Mouse (Mus musculus): ENCODE results near the gene 4930562C15Rik. TPM values are rescaled to one million over a fixed set of nuclear protein-coding genes. Genes with fewer than 3 reads are reported as not detected.
A peak's percentile ranks its signal among the peaks of the same experiment; 100 is the strongest.

Gene 4930562C15Rik
- total RNA-seq, 2 experiments from 2014 or later = not detected

DNA sequence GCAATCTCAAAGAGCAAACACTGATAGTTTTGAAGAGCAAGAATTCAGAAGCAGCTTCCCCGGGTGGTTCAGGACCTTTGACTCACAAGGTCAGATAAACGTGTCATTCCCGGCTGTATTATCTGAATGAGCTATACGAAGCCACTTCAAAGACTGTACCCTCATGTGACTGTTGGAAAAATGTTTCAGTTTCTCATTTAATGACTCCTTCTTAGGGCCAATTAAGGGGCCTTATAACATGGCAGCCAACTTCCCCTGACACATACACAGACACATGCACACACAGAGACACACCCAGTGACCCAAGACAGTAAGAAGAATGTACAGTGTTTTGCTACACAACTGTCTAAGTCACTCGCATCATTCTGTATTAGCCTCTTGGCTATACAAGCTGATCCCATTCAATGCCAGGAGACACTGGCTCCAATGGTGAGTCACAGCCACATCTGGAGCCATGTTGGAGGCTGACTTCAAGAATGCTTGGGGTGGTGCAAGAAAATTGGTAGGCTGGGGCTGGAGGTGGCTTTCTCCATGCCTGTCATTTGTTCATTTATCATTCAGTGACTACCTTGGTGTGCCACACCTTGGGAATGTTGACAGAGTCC is 19.9 kb downstream of the 4930562C15Rik start:
- DNase-seq = no peak
- intact Hi-C loops (cut with DNase I) = no loop called here

DNA sequence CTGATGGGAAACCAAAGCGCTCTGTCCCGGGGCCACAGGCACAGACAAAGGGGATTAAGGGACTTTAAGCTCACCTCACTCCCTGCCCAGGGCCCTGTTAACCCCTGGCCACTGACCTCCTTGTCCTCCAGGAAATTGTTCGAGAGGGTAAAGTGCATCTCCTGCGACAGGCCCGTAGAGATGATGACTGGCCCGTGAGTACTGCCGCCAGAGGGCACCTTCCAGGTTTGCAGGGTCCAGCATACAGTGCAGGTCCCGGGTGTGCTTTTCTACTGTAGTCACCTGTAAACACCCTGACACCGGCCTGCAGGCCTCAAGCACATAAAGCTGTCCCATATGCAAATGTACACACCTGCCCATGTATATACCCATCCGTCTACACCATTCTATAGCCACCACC is 26.2 kb downstream of the 4930562C15Rik start:
- intact Hi-C loops (cut with DNase I) = no loop called here
- DNase-seq = no peak

DNA sequence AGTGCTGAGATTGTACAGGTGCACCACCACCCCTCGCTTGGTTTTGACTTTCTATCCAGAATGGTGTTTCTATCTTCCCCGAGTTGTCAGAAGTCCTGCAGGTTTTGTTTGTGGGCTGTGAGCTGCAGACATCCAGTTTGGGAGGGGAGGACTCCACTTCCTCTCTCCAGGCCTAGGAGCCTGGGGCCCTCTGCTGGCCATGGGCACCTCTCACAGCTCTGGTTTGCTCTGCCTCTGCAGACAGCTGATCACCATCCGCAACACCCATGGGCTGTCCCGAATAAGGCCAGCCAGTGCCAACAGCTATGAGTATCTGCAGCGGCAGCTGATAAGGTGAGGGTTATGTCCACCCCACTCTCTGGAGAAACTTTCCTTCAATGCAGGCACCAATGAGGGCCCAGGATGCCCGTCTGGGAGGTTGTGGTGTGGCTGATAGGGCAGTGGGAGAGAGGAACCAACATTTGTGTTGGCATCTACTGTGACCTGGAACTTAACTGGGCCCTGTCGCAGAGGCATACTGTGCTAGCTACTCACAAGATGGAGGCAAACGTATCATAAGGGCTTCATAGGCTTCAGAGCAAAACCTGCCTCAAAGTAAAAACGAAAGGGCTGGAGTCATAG is 27.8 kb downstream of the 4930562C15Rik start:
- DNase-seq = peak; percentile 59
- intact Hi-C loops (cut with DNase I) = no loop called here

DNA sequence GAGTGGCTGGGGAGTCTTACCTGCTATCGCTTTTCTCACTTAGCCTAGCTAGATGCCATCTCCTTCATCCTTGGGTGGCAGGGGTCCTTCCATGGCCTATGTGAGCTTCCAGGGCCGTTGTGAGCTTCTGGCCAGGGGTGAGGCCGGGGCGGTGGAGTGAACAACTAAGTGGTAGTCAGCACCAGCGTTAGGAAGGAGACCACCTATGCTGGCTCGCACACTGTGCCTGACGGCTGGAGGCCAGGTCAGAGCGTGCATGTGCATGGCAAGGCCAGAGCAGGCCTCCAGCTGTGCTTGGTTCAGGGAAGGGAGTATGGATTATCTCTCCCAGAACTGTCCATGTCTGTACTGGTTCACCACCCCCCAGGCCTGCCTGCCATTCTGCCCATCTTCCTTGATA is 28.5 kb downstream of the 4930562C15Rik start:
- no peak for DNase-seq
- intact Hi-C loops (cut with DNase I) = no loop called here

DNA sequence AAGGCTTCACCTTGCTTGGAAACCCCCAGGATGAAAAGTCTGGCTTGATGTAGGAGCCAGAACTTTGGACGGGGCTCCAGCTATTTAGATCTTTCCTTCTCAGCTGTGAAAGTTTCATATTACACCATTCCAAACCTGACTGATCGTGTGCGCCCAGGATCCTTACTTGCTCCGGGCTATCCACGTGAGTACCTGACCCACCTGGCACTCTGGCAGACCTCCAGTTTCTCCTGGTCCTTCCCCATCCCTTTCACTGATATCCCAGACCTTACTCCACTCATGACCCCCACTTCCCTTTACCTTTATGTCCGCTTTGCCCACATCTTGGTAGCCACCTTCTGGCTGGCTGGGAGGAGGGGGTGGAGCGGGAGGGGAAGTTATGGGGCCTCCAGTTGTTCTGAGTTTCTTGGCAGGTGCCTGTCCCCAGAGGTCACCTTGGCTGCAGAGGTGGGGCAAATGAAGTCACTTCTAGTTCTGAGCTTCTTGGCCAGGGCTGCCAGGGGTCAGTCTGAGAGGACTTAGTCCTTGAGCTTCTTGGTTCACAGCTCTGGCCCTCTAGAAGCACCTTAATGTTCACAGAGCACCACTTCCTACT is 31.0 kb downstream of the 4930562C15Rik start:
- DNase-seq = no peak
- intact Hi-C loops (cut with DNase I) = no loop called here

DNA sequence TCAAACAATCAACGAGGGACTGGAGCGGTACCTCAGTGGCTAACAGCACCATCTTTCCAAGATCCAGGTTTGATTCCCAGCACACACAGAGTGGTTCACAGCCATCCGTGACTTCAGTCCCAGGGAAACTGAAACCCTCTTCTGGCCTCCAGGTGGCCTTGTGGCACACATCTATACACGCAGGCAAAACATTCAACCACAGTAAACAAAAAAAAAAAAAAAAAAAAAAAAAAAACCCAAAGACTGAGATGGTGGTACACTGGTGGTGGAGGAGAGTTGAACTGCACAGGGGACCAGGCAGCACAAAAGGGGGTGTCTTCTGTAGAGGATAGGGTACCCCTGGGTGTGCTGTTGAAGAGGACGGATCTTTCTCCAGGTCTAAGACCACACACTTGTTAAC is 35.3 kb downstream of the 4930562C15Rik start:
- no peak for DNase-seq
- intact Hi-C loops (cut with DNase I) = no loop called here

DNA sequence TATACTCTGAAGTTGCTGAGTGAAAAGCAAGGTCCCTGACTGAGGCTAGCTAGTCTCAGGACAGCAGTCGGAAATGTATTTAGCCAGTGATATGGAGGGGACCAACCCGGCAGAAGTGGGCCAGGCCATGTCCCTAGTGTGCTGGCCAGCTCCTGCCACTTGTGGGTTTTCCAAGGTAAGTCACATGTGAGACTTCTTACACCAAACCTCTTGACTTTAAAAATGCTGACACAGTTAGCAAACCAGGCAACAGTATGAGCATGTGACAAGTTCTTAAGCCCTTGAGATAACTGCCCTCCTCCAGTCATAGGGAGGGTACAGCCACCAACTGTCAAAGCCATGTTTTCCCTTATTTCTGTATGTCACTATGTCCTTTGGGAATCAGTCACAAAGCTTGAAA is 36.7 kb downstream of the 4930562C15Rik start:
- intact Hi-C loops (cut with DNase I) = no loop called here

DNA sequence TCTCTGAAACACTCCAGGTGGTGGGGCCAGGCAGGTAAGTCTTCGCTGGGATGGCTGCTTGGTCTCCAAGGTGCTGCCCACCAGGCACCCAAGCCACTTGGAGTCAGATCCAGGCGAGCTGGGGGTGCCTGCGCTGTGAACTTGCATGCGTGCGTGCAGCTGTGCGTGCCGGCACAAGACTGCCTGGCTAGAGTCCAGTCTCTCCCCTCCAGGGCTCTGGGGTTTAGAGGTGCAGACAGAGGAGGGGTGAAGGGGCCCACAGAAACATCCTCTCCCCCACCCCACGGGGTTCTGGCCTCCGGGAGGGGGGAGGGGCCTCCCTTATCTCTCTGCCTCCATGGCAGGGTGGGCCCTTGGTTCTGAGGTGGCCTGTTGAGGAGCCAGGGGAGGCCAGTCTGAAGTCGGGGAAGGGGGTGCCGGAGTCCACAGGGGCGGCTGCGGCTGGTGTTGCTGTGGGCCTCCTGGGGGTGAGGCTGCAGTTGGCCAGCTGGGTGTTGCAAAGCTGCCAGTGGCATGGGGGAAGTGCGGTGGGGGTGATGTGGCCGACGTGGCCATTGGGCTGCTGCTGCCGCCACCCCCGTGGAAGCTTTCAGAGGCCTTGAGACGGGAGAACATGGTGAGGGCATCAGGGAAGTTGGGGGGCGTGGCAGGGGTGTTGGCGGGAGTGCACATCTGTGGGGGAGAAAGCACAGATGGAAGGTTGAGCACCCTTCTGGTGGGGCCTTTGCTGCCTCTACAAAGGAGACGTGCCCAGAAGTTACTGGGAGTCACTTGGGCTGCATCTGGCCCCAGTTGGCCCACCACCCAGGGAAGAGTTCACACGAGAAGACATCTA is 40.2 kb downstream of the 4930562C15Rik start:
- no peak for DNase-seq
- intact Hi-C loops (cut with DNase I) = no loop called here

More for the DNA sequence above, 36.7 kb downstream of the 4930562C15Rik start:
- DNase-seq = no peak

DNA sequence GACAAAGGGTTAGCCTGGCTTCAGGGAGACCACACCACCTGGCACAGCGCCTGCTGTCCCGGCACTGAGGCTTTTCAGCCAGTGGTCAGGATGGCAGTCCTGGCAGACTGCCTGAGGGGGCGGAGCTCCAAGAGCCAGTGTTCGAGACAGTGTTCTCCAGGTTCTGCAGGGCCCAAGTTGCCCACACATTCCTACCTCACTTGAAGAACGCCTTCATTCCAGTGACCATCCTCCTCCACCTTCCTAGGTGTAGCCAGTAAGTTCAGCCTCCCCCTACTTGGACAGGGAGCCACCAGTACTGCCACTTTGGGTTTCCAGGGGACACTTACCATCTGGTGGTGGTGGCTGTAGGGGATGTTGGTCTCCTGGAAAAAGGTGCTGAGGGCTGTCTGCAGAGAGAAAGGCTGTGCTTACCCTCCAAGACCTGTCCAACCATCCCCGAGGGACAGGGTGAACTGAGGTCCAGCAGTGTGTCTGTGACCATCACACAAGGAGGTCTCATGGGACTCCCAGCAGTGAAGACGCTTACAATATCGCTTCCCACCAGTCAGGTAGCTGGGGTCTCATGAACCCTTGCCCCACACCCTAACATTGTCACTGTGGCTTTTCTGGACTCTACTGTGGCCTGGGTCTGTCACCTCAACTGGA is 40.9 kb downstream of the 4930562C15Rik start:
- intact Hi-C loops (cut with DNase I) = no loop called here
- peak; percentile 89 for DNase-seq

DNA sequence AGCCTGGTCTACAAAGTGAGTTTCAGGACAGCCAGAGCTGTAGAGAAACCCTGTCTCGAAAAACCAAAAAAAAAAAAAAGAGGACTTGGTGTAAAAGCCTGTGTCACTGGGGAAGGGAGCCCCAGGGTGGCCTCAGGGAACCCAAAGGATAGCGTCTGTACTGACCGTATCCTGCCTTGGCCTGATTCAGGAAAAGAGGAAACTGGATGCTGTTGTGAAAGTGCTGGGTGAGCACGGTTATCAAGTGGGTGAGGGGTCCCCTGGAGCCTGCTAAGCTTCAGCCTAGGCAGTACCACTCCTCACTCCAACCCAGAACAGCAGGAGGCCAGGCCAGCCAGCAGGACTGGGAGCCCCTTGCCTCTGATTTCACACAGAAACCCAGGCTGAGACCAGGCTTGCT is 42.0 kb downstream of the 4930562C15Rik start:
- intact Hi-C loops (cut with DNase I) = no loop called here

DNA sequence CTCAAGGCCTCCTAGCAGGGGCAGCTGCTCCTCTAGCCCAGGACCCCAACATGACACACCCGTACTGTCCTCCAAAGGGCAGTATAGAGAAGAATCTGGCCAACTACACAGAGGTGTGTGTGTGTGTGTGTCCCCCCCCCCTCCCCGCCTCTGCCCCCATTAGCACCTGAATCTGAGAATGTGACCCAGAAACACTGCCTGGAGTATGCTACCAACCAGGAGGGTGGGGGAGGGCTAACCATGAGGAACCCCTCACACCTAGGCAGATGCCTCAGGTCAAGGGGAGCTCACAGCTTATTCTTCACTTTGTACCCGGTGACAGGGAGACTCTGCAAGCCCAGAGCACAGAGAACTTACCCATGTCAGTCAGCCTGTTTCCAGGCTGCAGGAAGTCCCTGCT is 42.5 kb downstream of the 4930562C15Rik start:
- no peak for DNase-seq
- intact Hi-C loops (cut with DNase I) = no loop called here

More for the DNA sequence above, 42.0 kb downstream of the 4930562C15Rik start:
- DNase-seq = no peak

DNA sequence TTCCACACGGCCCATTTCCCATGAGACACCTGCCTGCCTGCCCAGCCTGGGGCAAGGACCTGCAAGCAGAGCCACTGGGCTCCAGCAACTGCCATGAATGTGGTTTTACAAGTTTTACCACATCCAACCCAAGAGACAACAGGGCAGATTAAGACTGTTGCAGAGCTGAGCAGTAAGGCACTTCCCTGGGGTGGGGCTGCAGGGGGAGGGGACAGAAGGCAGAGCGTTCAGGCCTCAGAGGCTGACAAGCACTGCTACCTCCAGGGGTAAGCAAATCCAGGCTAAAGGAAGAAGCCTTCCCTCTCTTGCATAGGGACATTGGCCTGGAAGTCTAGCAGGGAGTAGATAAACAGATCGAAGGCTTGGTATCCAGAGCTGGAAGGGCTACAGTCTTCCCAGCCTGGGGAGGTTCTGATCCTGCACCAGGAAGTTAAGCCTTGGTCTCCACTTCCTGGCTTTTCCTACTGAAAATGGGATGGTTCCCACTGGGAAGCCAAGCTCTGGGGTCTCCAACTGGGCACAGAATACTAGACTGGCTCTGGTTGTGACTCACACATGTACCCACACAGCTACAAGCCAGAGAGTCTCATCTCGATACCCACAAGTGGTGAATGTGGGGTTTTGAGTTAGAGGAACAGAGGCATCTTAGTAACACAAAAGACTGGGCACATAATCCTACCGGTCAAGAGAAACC is 43.1 kb downstream of the 4930562C15Rik start:
- intact Hi-C loops (cut with DNase I) = no loop called here
- no peak for DNase-seq

DNA sequence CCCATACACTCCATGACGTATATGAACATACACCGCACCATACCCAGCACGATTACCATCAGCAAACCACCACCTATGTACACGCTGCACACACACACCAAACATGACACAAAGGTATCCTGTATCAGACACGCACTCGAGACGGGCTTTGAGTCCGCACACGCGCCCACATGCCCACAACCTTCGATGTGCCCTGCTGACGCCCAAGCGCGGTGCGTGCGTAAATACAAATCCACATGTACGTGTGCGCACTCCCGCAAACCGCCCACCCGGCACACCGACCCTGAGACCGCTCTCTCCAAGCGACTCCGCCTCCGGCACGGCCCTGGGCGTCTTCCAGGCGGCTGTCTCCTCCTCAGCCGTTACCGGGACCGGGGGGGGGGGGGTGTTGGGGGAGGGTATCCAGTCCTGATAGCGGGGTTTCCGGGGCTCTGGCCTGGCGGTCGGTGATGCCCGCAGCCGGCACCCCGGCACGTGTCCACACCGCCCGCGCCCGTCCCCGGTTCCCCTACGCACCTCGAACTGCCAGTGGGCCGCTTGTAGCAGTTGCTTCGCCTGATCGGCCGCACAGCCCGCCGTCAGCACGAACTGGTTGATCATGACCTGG is 44.0 kb downstream of the 4930562C15Rik start:
- intact Hi-C loops (cut with DNase I) = no loop called here
- DNase-seq = peak; percentile 66

DNA sequence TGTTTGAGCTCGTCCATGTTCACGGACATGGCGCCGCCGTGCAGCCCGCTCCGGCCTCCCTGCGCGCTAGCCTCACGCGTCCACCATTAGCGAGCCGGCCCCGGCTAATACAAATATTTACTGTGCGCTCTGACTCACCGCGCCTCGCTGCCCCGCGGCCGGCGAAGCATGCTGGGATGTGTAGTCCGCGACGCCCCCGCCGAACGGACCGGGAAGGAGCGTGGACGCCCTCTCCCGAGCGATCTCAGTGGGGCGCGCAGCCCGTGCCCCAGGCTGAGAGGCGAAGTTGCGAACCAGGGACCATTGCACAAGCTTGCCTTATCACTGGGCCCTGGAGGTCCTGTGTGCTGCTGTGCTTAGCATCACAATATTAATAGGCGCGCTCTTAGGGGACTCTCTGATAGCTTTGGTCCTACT is 44.5 kb downstream of the 4930562C15Rik start:
- intact Hi-C loops (cut with DNase I) = no loop called here
- peak; percentile 90 for DNase-seq

DNA sequence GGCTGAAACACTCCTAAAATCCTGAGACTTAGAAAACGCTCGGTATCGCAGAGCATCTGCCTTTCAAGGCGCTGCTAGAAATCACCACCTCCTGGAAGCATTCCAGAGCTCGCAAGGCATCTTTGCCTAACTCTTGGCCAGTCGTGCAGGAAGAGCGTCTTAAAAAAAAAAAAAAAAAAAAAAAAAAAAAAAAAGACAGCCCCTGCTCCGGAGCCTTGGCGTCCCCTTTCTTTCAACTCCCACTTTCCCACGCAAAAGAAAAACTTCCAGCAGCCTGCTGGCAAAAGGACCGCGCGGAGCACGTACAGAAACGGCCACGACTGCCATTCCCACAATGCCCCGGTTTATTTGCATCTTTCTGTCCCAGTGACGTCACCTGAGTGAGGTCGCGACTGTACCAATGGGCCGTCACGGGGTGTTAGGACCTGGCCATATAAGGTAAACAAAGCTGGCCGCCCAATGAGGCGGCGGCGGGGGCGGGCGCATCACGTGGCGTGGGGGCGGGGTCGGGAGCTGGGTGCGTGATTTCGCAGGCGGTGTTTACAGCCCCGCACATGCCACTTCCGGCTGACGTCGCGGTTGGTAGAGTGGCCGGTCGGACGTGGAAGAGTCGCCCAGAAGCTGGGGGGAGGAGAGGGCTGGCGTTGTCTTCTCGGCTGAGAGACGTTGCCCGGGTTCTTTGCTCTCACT is 45.1 kb downstream of the 4930562C15Rik start, which contains the start of gene Ubald1:
TSS of gene Ubald1 (minus strand) at position 180 of the 690 bp plus-strand sequence.
- intact Hi-C loops (cut with DNase I) = no loop called here
- DNase-seq = peak; percentile 99

DNA sequence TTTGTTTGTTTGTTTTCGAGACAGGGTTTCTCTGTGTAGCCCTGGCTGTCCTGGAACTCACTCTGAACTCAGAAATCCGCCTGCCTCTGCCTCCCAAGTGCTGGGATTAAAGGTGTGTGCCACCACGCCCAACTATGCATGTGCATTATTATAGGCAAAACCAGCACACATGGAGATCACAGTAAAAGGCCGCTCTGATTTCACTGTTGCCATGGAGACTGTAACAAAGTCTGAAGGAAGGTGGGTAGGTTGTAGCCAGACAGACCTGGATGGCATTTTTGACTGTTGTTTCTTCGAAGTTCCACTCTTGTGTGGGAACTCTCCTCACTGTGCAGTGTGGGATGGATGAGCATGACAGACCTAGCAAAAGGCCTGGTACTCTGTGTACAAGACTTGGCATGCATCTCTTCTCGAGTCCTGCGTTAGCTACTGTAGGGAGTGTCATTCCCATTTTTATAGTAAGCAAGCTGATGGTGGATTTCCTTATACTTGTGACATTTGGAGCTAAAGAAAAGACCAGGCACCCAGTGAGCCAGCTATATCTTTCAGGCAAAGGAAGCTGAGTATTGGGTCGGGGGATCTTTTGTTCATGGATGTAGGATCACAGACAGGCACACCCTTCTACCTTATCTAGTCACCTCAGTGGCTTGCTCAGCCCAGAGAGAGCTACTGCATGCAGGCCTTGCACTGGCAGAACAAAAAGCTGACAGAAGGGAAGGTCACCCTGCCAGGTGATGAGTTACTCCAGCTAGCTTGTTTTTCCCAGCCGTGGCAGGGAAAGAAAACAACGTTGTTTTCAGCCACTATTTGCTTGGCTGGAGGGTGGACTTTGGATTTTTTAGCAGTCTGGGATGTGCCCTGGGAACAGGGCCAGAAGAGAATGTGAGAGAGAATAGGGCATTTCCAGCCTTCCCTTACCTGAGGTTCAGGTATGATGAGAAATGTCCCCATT is 46.5 kb downstream of the 4930562C15Rik start:
- no peak for DNase-seq
- intact Hi-C loops (cut with DNase I) = no loop called here

DNA sequence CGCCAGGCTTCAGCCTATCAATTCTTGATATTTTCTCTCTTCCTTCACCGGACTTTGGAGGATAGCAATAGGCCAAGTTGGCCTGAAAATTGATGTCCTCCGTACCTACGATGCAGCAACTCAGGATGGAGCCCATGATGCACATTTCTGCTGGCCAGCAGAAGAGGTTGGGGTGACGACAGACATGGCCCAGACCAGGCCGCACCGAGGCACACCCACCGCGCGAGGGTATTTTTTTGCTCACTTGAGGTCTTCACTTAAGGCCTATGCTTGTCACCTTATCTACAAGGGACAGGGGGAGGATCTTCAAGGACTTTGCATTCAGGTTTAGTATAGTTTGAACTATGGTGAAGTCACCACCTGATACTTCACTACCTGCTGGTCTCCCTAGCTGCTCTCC is 49.7 kb downstream of the 4930562C15Rik start:
- DNase-seq = no peak
- intact Hi-C loops (cut with DNase I) = no loop called here
